Mouse (Mus musculus) thymus, adult 2 months (tissue): ENCODE data around the gene Sass6. TPM values are rescaled to one million over a fixed set of nuclear protein-coding genes. Genes with fewer than 3 reads are reported as not detected.

ENCODE experiments used
- DNase-seq: peaks from one replicate; pipeline ENCODE4 v3.0.0; 2021
- H3K27ac ChIP-seq: fragments of 200-500 bp; 2 replicates; pipeline ENCODE4 v1.5.1; 2012; ENCODE audit warnings: low read length, control low read depth; ENCODE audit not compliant: control insufficient read depth, insufficient read depth
- H3K27me3 ChIP-seq: fragments of 200-500 bp; 2 replicates; pipeline ENCODE4 v1.6.1; 2012; ENCODE audit warnings: mild to moderate bottlenecking, low read length, moderate library complexity, mixed read lengths; ENCODE audit not compliant: control insufficient read depth, insufficient read depth
- H3K36me3 ChIP-seq: fragments of 200-500 bp; 2 replicates; pipeline ENCODE4 v1.6.1; 2012; ENCODE audit warnings: mild to moderate bottlenecking, low read length, moderate library complexity; ENCODE audit not compliant: control insufficient read depth, insufficient read depth
- H3K4me1 ChIP-seq: fragments of 200-500 bp; replicated peaks from 2 replicates; pipeline ENCODE4 v1.6.1; 2012; ENCODE audit warnings: low read length; ENCODE audit not compliant: control insufficient read depth, insufficient read depth
- H3K4me3 ChIP-seq: fragments of 200-500 bp; 2 replicates; pipeline ENCODE4 v1.5.1; 2012; ENCODE audit warnings: mild to moderate bottlenecking, low read length, control low read depth, moderate library complexity; ENCODE audit not compliant: control insufficient read depth, insufficient read depth
- CTCF ChIP-seq: fragments of 200-500 bp; IDR thresholded peaks from 2 replicates; pipeline ENCODE4 v1.5.1; 2012; ENCODE audit warnings: mild to moderate bottlenecking, control low read depth, low read length, moderate library complexity, borderline replicate concordance; ENCODE audit not compliant: control insufficient read depth, poor library complexity, insufficient read depth; ENCODE audit errors: extremely low read depth
- POLR2A ChIP-seq: fragments of 200-500 bp; IDR thresholded peaks from 2 replicates; pipeline ENCODE4 v1.6.1; 2012; ENCODE audit warnings: mild to moderate bottlenecking, low read length, control low read depth, moderate library complexity; ENCODE audit not compliant: control insufficient read depth, poor library complexity, insufficient read depth; ENCODE audit errors: extremely low read depth
- WGBS: fragments of 180-500 bp; shearing (Covaris S2); methylation state at CpG from one replicate; pipeline ENCODE4 v1.1.7; 2018; 5-methylcytosine and 5-hydroxymethylcytosine counted together
- polyA plus RNA-seq: library from polyadenylated mRNA; depleted of rRNA; stranded (reverse); fragments of >200 nt; gene quantifications from 2 replicates; pipeline ENCODE4 v1.2.3, GENCODE M21; 2012

The Sass6 gene
- polyA plus RNA-seq, 1 experiment, result 7.6 TPM

DNA sequence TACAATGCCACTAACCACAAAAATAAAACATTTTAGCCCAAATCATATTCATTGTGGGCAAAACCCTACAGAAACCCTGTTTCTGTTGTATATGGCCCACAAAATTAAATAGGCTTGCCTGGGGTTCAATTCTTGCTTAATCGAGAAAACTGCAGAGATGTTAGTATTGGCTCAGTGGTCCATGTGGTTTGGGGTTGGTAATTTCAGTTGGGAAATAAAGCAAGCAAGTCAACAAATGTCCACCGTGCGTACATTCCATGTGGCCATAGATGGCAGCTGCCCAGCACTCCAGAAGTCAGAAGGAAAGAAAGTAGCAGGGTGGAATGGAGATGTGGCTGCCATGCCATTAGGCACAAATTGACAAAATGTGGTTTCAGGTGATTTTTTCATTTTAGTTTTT lies 38.2 kb downstream of the Sass6 start:
- no peaks in the 10 kb centered on the region for H3K4me1 ChIP-seq
- peaks cover 47% of the 10 kb centered on the region for H3K36me3 ChIP-seq

GRCm38 (mm10) chr3:116634091-116634490 lies 39.3 kb downstream of the Sass6 start:
- no peaks in the 10 kb centered on the region for H3K4me1 ChIP-seq
- no peak for TF ChIP-seq CTCF
- TF ChIP-seq POLR2A, result no peak
- no peak for DNase-seq
- no peaks in the 10 kb centered on the region for H3K27me3 ChIP-seq
- 73% methylated on average over 3 of the region's 3 CpGs for WGBS
- no peak overlapping the region for H3K27ac ChIP-seq
- H3K36me3 ChIP-seq, result peaks cover 47% of the 10 kb centered on the region
- H3K4me3 ChIP-seq, result no peak overlapping the region

More for the DNA sequence above, 38.2 kb downstream of the Sass6 start:
- WGBS, result 93% methylated on average over 3 of the region's 3 CpGs
- H3K27ac ChIP-seq, result no peak overlapping the region
- no peak for TF ChIP-seq CTCF
- TF ChIP-seq POLR2A, result no peak
- H3K27me3 ChIP-seq, result no peaks in the 10 kb centered on the region
- H3K4me3 ChIP-seq, result no peak overlapping the region
- DNase-seq, result no peak

DNA sequence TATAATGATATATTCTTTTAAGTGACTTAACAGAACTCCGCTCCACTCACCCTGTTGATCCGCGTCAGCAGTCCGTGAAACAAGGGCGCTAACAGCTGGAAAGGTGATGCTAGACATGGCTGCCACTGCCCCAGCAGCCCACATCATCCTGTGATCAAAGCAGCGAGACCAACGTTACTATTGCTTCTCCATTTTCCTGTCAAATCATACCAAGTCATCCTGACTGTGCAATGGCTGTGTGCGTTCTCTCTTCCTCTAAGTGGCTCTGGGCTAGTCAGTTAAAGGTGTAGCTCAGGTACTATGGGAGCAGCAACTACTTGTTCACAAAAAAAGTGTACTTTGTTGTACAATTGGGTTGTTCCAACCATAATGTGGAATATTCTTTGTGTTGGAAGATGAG lies 40.1 kb downstream of the Sass6 start:
- peaks cover 54% of the 10 kb centered on the region for H3K36me3 ChIP-seq
- no peak for TF ChIP-seq POLR2A
- no peak for TF ChIP-seq CTCF
- no peaks in the 10 kb centered on the region for H3K4me1 ChIP-seq
- WGBS, result 91% methylated on average over 8 of the region's 8 CpGs
- H3K27ac ChIP-seq, result no peak overlapping the region
- no peaks in the 10 kb centered on the region for H3K27me3 ChIP-seq
- no peak overlapping the region for H3K4me3 ChIP-seq
- no peak for DNase-seq

DNA sequence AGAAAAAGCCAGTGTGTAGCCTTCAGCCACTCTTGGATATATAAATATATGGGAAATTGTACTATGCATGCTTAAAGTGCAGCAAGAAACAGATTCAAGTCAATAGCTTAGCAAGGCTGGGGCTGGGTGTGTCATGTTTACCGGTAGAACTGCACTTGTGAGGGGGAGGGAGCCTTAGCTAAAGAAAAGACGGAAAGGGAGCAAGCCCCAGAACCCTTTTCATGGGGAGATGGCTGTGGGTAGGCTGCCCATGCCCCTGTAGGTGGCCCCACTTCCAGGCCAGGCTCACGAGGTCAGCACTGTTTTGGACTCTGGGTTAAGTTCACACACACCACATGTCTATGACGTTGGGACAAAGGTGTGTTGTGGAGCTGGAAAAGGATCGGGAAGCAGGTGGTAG lies 41.0 kb downstream of the Sass6 start:
- Histone ChIP-seq H3K27me3 (no peaks in the 10 kb centered on the region), H3K4me3 (no peak overlapping the region), H3K4me1 (no peaks in the 10 kb centered on the region), H3K36me3 (peaks cover 58% of the 10 kb centered on the region), H3K27ac (no peak overlapping the region)
- TF ChIP-seq POLR2A (no peak), CTCF (no peak)
- DNase-seq, result no peak
- WGBS, result 88% methylated on average over 5 of the region's 5 CpGs

DNA sequence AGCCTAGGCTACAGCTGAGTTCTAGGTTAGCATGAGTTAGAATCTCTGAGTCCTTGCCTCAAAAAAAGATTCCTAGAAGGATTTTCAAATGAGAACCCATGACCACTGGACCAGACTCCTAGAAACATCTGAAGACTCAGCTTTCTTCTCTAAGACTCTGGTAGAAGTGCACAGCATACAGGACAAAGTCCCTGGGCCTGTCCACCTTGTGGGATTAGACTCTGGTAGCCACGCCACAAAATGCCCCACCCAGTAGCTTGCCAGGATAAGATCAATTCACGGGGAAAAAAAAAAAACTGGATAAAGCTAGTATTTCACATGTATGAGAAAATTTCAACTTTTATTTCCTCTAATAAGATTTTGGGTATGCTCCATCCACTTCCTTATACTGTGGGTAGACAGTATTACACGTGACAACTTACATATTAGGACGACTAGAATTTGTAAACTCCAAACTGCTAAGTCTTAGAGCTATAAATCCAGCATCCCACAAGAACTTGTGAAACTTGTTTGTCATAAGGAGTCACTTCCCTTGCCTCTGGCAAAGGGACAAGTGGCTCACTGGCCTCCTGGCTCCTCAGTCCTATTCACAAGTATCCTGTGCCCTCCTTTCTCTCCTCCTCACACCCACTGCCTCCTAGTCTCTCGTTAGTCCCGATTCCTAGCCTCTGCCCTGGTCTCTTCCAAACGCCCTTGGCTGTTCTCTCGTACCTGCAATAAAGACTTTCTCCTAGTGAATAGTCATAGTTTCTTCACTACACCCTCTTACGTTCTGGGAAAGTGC lies 43.1 kb downstream of the Sass6 start:
- TF ChIP-seq POLR2A, result no peak
- no peak for TF ChIP-seq CTCF
- no peak overlapping the region for H3K27ac ChIP-seq
- no peaks in the 10 kb centered on the region for H3K27me3 ChIP-seq
- WGBS, result 92% methylated on average over 9 of the region's 9 CpGs
- peaks cover 62% of the 10 kb centered on the region for H3K36me3 ChIP-seq
- no peak for DNase-seq
- H3K4me1 ChIP-seq, result no peaks in the 10 kb centered on the region
- H3K4me3 ChIP-seq, result no peak overlapping the region

- Histone ChIP-seq H3K4me3 (no peak overlapping the region), H3K4me1 (no peaks in the 10 kb centered on the region), H3K27ac (no peak overlapping the region), H3K27me3 (no peaks in the 10 kb centered on the region), H3K36me3 (peaks cover 64% of the 10 kb centered on the region)
- no peak for DNase-seq
- 98% methylated on average over 7 of the region's 7 CpGs for WGBS
- TF ChIP-seq CTCF (no peak), POLR2A (no peak)
Measured at GRCm38 (mm10) chr3:116638572-116638971, 43.8 kb downstream of the Sass6 start.
